Mouse (Mus musculus): Measurements from ENCODE around the gene Aass. TPM values are rescaled to one million over a fixed set of nuclear protein-coding genes. Genes with fewer than 3 reads are reported as not detected.
"Not testable (repeated sequence)": the region's sequence is repeated elsewhere in the genome, so short reads cannot be mapped to it uniquely, and the experiment has no call there.

Gene Aass
- under 1 TPM; 0.10 to 0.13 TPM for total RNA-seq (2021)
- long read RNA-seq, experiment 1, result 0 reads
- long read RNA-seq, experiment 2, result 0 reads

DNA sequence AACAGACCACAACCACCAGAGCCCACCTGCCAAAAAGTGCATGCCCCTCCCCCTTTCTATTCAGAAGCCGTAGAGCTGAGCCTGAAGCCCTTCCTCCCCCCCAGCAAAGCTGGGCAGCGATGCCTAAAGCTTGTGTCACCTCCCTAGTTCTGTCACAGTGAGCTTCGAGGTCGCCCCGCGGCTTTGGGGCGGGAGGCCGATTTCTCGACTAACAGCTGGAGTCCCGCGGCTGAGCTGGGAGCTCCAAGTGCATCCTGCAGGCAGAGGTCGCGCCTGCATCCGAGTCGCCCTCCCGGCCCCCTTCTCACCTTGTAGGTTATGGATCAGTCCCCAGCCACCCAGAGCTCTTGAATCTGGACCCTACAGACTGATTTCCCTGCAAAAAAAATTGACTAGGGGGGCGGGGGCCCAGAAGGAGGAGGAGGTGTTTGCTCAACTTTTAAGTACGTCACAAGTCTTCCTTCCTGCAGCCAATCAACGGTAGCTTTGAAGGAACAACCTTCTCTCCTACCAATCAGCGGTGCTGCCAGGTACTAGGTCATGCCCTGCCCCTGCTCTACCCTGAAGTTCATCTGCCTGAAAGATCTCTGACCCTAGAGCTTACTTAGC, at the start of gene Aass:
Gene Aass, minus strand, starts transcription at position 414 of the 609 bp plus-strand sequence.
- intact Hi-C loops (cut with DNase I), result no loop called here
- DNase-seq, result peak in 1 of 2 experiments; percentile 6

- DNase-seq, result no peak
- intact Hi-C loops (cut with DNase I), result loop anchor here (10.0 kb wide), 1 partner anchor 275 kb away; no protein-coding TSS in a partner anchor
Observed at GRCm38 (mm10) chr6:23180096-23180495, 47.3 kb upstream of the Aass start.

DNA sequence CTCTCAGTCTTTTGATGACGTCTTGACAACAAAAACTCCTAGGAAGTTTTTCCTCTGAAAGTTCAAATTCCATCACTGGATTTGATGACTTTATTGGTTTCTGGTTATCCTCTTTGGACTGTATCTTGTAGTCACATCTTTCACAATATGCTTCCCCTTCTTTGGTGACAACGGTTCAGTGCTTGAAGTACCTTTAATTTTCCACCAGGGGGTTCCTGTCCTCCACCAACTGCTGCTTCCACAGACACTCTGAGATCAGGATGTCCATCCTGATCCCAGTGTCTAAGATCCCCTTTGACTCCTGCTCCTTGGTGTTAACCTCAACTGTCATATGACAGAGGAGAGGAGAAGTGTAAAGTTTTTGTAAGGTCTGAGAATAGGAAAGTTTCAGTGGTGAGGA, 31.0 kb upstream of the Aass start:
- DNase-seq; intact Hi-C loops (cut with DNase I): not testable (repeated sequence)

DNA sequence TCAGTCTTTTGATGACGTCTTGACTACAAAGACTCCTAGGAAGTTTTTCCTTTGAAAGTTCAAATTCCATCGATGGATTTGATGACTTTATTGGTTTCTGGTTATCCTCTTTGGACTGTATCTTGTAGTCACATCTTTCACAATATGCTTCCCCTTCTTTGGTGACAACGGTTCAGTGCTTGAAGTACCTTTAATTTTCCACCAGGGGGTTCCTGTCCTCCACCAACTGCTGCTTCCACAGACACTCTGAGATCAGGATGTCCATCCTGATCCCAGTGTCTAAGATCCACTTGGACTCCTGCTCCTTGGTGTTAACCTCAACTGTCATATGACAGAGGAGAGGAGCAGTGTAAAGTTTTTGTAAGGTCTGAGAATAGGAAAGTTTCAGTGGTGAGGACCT, 23.6 kb upstream of the Aass start:
- intact Hi-C loops (cut with DNase I), result not testable (repeated sequence)

GRCm38 (mm10) chr6:23153112-23153511, 20.3 kb upstream of the Aass start:
- no peak for DNase-seq
- intact Hi-C loops (cut with DNase I), result no loop called here

More for the DNA sequence above, 23.6 kb upstream of the Aass start:
- not testable (repeated sequence) for DNase-seq

DNA sequence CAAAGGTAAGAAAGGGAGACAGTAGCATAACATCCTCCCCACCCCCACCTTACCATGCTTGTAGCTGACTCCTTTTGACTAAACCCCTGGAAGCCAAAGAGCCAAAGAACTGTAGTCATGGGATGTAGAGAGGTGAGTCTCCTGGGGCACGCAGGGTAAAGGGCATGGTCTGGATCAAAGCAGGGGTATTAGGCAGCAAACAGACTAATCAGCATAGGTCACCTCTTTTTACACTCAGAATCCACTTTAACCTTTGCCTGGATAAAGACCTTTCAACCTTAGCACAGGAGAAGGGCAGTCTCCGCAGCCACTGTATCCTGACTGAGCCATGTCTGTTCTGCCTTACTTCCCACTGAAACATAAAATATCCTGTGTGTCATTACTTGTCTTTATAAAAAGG, 14.4 kb upstream of the Aass start:
- intact Hi-C loops (cut with DNase I), result no loop called here

GRCm38 (mm10) chr6:23143980-23144379, 11.2 kb upstream of the Aass start:
- intact Hi-C loops (cut with DNase I), result no loop called here
- no peak for DNase-seq

More for the DNA sequence above, 14.4 kb upstream of the Aass start:
- no peak for DNase-seq

DNA sequence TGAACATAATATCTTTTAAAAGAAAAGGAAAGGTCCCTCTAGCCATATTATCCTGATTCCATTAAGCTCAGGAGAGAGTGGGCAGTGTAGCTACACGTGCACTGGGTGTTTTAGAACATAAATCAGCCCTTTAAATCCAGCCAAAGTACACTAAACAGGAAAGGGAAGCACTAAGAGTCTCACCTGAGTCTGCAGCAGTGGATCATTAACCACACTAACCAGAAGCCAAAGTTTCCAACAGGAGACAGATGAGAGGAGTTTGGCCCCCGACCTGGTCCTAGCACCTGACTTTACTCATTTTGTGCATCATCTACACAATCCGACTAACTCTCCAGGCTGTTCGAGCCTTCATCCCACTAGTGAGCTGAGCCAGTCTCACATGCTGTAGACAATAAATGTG, 1.8 kb downstream of the Aass start:
- intact Hi-C loops (cut with DNase I), result no loop called here
- no peak for DNase-seq

- DNase-seq, result peak in 1 of 2 experiments; percentile 20
- intact Hi-C loops (cut with DNase I), result no loop called here
Observed at GRCm38 (mm10) chr6:23129201-23129600, 3.6 kb downstream of the Aass start.

- intact Hi-C loops (cut with DNase I), result no loop called here
- no peak for DNase-seq
Observed at GRCm38 (mm10) chr6:23126706-23127105, 6.1 kb downstream of the Aass start.

DNA sequence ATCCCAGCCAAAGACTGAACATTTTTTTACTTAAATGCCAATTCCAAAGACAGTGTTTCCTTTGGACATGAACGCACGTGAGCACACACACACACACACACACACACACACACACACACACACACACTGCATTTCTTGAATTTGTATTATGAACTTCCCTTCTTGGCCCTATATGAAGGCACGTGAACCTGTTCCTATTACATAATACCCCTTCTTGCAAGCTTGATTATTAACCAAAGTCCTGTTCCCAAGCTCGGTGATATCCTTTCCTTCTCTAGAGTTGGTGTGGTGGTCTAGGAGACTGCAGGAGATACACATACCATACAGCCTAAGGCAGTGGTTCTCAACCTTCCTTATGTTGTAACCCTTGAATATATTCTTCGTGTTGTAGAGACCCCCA, 7.0 kb downstream of the Aass start:
- no peak for DNase-seq
- intact Hi-C loops (cut with DNase I), result no loop called here

DNA sequence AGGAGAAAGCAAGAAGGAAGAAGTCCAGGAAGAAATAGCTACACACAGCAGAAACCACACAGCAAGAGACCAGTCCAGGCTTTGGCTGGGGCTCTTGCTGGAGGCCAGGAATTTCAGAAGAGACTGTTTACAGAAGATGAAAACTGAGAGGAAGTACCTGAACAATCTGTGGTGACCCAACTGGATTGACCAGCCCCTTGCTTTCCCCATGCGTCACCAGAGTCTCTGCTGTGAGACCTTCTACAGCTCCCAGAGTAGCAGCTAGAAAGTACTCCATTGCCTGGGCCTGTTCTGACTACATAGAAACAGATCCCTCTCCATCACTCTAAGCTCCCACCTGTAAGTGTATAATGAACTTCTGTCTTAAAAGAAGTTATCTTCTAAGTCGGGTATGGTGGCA, 8.0 kb downstream of the Aass start:
- intact Hi-C loops (cut with DNase I), result no loop called here
- DNase-seq, result no peak

DNA sequence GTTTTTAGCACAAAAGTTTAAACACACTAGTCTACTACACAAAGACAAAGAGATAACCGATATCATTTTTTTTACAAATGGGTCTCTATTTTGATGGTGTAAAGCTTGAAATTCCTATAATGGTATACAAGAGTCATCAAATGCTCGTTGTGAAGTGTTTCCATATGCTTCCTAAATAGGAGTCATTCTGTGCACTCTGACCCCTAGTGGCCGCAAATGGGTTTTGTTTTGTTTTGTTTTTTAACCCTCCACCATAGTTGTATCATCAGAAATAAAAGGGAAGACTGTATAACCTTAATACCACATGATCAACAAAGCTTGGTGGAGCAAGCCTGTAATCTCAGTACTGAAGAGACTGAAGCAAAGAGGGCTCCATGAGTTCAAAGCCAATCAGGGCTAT, 9.9 kb downstream of the Aass start:
- intact Hi-C loops (cut with DNase I), result no loop called here
- DNase-seq, result no peak

GRCm38 (mm10) chr6:23114781-23115180, 18.0 kb downstream of the Aass start:
- intact Hi-C loops (cut with DNase I), result no loop called here
- DNase-seq, result no peak

- intact Hi-C loops (cut with DNase I), result no loop called here
- DNase-seq, result no peak
Observed at GRCm38 (mm10) chr6:23107069-23107468, 25.7 kb downstream of the Aass start.

DNA sequence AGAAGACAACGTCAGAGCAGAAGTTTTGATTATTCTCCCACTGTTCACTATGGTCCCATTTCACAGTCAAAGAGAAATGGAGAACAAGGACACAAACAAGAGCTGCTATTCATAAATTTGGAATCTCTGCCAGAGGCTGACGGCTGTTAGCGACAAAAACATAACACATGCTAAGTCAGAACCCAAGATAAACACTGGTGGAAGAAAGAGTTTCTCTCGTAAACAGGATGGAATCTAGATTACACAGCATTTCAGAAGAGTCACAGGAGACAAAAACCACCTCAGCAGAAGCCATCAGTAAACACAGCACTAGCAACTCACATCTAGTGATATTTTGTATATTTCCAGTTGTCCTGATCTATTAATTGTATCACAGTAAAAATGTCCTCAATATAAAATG, 26.4 kb downstream of the Aass start:
- intact Hi-C loops (cut with DNase I), result no loop called here
- no peak for DNase-seq

DNA sequence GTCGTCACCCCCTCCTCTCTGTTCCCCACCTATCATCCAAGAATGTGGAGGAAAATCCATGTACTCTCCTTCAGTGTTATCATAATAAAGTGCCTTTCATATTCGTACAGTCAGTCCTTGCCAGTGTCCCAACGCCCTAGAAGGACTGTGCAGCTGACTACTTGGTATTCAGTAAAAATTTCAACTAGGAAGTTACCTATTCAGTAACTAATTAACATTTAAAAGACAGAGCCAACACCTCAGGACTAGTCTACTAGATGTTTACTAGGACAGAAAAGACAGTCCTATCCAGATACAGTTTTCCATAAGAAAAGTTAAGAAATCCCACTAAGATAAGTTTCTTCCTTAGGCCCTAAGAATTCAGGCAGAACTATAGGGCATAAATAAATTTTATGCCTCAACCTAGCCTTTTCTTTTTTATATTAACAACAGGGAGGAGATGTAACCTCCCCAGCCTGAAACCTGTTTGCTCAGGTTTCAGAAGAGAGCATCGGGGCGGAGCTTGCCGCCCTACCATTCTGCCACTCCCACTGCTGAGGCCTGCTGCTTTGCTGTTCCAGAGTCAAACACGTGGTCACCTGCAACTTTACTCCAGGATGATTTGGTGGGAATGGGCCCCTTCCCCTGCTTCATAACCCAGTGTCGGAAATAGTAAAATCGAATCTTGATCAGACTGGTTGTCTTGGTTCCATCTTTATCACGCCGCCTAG, 42.3 kb downstream of the Aass start:
- intact Hi-C loops (cut with DNase I); DNase-seq: not testable (repeated sequence)

GRCm38 (mm10) chr6:23089292-23089691, 43.5 kb downstream of the Aass start:
- DNase-seq; intact Hi-C loops (cut with DNase I): not testable (repeated sequence)

DNA sequence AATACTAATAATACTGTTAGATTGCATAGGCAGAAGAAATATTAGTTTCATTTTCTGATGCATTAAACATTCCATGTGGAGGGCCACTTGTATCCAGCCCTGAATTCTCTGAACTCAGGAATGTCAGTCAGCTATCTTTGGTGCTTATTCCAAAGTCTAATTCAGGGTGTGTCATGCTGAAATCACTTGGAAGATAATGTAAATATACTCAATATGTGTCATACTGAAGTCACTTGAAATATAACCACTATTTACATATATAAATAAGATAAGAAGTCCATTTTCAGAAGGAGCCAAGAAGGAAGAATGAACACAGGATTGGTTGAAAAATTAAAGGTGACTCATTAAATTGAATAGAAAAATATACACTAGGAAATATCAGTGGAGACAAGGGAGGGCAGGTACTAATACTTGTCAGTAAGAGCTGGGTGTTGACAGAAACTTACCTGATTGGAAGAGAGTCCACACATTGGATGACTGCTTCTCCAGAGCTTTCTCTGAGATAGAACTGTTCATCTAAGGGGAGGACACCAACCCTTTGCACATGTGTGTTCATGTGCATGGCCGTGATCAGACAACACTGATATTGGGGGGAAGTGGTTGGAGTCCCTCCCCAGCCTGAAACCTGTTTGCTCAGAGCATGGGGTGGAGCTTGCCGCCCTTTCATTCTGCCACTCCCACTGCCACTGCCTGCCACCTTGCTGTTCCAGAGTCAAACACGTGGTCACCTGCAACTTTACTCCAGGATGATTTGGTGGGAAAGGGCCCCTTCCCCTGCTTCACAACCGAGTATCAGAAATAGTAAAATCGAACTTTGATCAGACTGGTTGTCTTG, 48.0 kb downstream of the Aass start:
- intact Hi-C loops (cut with DNase I), result no loop called here
- no peak for DNase-seq

DNA sequence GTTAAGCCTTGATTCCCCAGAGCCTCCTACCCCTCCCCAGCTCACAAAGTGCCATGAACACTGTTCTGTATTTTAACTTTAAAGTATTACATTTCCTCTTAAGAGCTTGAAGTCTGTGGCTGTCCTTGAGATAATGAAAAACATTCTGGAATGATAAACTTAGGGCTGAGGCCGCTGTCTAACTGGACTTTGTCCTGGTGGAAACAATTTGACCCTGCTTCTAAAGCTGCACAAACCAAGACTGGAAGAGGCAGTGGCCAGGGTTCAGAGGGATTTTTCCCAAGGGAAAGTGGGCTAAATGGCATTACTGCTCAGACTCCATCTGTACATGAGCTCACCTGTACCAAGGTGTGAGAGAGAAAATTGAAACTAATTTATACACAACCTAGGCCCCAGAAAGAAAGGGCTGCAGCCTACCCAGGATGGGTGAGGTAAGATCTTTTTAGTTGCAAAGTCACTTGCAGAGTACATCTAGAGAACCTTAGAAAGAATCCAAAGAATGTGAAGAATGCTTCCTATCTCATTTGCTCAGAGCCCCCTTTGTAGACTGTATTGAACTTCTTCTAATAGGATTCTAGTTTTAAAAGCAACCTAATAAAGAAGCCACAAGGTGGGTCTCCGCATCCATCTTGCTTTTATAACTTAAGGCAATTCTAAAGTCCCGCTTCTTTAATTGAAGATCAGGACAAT, 52.6 kb downstream of the Aass start:
- intact Hi-C loops (cut with DNase I), result no loop called here
- no peak for DNase-seq

DNA sequence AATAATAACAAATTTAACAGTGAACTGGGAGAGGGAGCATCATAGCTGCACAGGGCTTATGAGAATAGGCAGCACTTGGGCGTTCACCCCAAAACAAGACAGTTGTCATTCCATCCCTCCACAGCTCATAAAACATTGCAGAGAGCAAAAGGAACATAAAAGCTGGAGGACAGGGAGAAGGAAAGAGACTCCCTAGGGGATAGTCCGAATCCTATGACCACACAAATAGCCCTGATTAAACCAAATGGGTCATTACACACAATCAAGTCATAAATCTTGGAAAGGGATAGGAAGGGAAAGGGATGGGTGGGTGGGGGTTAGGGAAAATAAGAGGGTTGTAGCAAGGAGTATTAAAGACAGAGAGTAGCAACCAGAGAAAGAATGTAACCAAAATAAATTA, 54.5 kb downstream of the Aass start:
- intact Hi-C loops (cut with DNase I), result no loop called here
- no peak for DNase-seq

Measured in gastrocnemius, postnatal 36 days (tissue).